Mouse (Mus musculus): ENCODE measurements around the gene Pip5kl1. TPM values are rescaled to one million over a fixed set of nuclear protein-coding genes. Genes with fewer than 3 reads are reported as not detected.

Pip5kl1 gene
- polyA plus RNA-seq, 1 experiment from 2014 or later = 0.50 TPM

DNA sequence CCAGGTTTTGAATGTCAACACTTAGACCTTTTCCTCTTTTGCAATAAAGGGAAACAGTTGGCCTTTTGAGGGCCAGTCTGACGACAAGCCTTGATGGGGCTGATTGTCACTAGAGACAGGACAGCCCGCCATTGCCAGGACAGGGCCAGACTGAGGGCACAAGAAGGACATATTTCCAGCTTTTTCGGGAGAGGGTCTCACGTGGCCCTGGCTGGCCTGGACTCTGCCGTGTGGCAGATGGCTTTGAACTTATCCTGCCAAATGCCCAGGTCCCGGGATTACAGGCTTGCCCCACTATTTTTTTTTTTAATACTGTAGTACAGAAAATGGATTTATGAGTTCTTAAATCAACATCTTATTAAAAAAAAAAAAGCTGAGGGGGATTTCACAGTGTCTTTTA lies 16.7 kb downstream of the Pip5kl1 start:
- H3K9ac ChIP-seq = no peak overlapping the region
- H3K27me3 ChIP-seq (ENCODE audit: insufficient read depth, low read length) = no peaks in the 10 kb centered on the region
- H3K27ac ChIP-seq (ENCODE audit: low read depth) = no peak overlapping the region
- ATAC-seq (ENCODE audit: insufficient read depth) (no peak), DNase-seq (no peak)
- no peak for TF ChIP-seq CTCF (IDR thresholded peaks at IDR 0.05; ENCODE audit: low read depth)
- 63% methylated on average over 6 of the region's 6 CpGs for WGBS
- H3K4me2 ChIP-seq = no peak overlapping the region
- H3K36me3 ChIP-seq (ENCODE audit: insufficient read depth) = peaks cover 23% of the 10 kb centered on the region; the same call in 1 of the 2 replicates
- peaks cover 15% of the 10 kb centered on the region for H3K4me1 ChIP-seq (ENCODE audit: insufficient read depth)
- H3K4me3 ChIP-seq (ENCODE audit: low read depth, low read length) = no peak overlapping the region
- H3K9me3 ChIP-seq (ENCODE audit: low read depth, low read length) = no peaks in the 10 kb centered on the region

DNA sequence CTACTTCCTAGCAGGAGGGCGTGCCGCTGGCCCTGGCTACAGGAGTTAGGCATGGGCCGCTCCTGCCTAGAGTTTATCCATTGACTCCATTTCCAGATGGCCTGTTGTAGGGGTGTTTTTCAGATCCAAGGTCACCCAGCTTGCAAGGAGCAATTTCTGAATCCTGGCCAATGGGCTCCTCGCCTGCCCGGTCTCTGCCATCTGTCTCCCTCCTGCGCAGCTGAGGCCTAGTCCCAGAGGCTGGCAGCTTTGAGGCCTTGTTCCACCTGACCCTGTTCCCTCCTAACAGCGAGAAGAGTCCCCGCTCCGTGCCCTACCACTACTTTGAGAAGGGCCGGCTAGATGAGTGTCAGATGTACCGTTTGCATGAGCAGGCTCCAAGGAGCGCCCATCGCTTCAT lies 22.1 kb downstream of the Pip5kl1 start:
- 87% methylated on average over 13 of the region's 13 CpGs for WGBS
- H3K27ac ChIP-seq (ENCODE audit: low read depth) = no peak overlapping the region
- 0 out of 2 replicates have a peak, but pooled peaks cover 3% of the 10 kb centered on the region for H3K4me1 ChIP-seq (ENCODE audit: insufficient read depth)
- peaks cover 22% of the 10 kb centered on the region for H3K36me3 ChIP-seq (ENCODE audit: insufficient read depth)
- no peak for DNase-seq
- no peaks in the 10 kb centered on the region for H3K27me3 ChIP-seq (ENCODE audit: insufficient read depth, low read length)
- H3K9me3 ChIP-seq (ENCODE audit: low read depth, low read length) = no peaks in the 10 kb centered on the region
- no peak overlapping the region for H3K4me2 ChIP-seq
- H3K4me3 ChIP-seq (ENCODE audit: low read depth, low read length) = no peak overlapping the region
- H3K9ac ChIP-seq = no peak overlapping the region
- no peak for TF ChIP-seq CTCF (IDR thresholded peaks at IDR 0.05; ENCODE audit: low read depth)
- ATAC-seq (ENCODE audit: insufficient read depth) = no peak

DNA sequence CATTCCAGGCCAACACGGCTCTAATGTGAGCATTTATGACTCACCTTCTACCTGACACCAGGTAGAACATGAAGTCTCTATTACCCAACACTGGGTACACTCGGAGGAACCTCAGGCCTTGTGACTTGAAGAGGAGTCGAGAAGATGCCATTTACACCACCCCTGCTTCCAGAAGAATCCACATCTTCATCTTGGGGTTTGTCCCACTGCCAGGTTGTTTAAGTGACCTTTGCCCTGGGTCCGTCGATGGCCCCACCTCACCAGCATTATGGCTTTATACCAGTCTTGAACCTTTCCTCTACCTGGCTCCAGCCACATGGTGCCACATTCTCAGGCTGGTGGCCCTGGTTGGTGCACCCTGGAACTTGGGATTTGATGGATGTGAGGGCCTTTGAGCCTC lies 22.7 kb downstream of the Pip5kl1 start:
- Histone ChIP-seq H3K36me3 (ENCODE audit: insufficient read depth) (peaks cover 22% of the 10 kb centered on the region), H3K4me3 (ENCODE audit: low read depth, low read length) (no peak overlapping the region), H3K9ac (no peak overlapping the region), H3K27me3 (ENCODE audit: insufficient read depth, low read length) (no peaks in the 10 kb centered on the region), H3K4me1 (ENCODE audit: insufficient read depth) (peaks cover 8% of the 10 kb centered on the region), H3K4me2 (no peak overlapping the region), H3K9me3 (ENCODE audit: low read depth, low read length) (no peaks in the 10 kb centered on the region), H3K27ac (ENCODE audit: low read depth) (no peak overlapping the region)
- no peak for TF ChIP-seq CTCF (IDR thresholded peaks at IDR 0.05; ENCODE audit: low read depth)
- DNase-seq = no peak
- 82% methylated on average over 5 of the region's 5 CpGs for WGBS
- ATAC-seq (ENCODE audit: insufficient read depth) = no peak

DNA sequence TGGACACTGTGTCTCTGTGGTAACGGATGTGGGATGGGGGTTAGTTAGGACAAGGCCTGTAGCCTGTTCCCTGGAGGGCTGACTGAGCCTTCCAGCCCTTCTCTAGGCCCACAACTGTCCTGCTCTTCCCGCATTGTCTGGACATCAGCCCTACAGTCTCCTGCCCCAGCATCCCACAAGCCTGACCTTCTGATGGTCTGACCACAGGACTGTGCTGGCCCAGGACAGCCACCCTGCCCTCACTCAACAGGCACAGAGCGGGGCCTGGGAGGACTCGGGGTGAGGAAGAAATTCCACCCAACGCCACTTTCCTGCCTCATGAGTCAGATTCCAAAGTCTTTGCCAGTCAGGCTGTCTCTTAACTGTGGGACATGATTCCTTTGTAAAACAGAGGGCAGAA lies 23.1 kb downstream of the Pip5kl1 start:
- peaks cover 9% of the 10 kb centered on the region for H3K4me1 ChIP-seq (ENCODE audit: insufficient read depth)
- H3K4me3 ChIP-seq (ENCODE audit: low read depth, low read length) = no peak overlapping the region
- peaks cover 22% of the 10 kb centered on the region for H3K36me3 ChIP-seq (ENCODE audit: insufficient read depth)
- no peak overlapping the region for H3K27ac ChIP-seq (ENCODE audit: low read depth)
- no peak overlapping the region for H3K9ac ChIP-seq
- H3K27me3 ChIP-seq (ENCODE audit: insufficient read depth, low read length) = no peaks in the 10 kb centered on the region
- TF ChIP-seq CTCF (IDR thresholded peaks at IDR 0.05; ENCODE audit: low read depth) = no peak
- DNase-seq (no peak), ATAC-seq (ENCODE audit: insufficient read depth) (no peak)
- no peaks in the 10 kb centered on the region for H3K9me3 ChIP-seq (ENCODE audit: low read depth, low read length)
- 84% methylated on average over 5 of the region's 5 CpGs for WGBS
- H3K4me2 ChIP-seq = no peak overlapping the region

DNA sequence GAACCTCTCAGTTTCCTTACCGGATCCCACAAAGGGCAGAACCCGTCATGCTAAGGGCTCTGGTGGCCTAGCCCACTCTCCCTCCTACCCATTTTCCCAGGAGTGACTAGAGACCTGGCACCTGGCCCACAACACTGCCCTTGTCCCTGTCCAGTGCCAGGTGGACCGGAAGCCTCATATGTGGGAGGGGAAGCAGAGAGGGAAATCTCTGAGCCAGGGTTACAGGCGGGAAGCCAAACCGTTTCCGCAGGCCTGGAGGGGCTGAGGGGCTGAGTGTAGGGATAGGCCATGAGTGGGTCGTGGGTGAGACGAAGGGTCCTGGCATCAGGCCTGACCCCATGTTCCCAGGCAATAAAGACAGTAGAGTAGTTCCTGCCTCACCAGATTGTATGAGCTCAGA lies 23.9 kb downstream of the Pip5kl1 start:
- DNase-seq = no peak
- Histone ChIP-seq H3K9ac (no peak overlapping the region), H3K4me2 (no peak overlapping the region), H3K4me1 (ENCODE audit: insufficient read depth) (peaks cover 9% of the 10 kb centered on the region), H3K4me3 (ENCODE audit: low read depth, low read length) (no peak overlapping the region), H3K27me3 (ENCODE audit: insufficient read depth, low read length) (no peaks in the 10 kb centered on the region), H3K36me3 (ENCODE audit: insufficient read depth) (peaks cover 22% of the 10 kb centered on the region), H3K27ac (ENCODE audit: low read depth) (no peak overlapping the region), H3K9me3 (ENCODE audit: low read depth, low read length) (no peaks in the 10 kb centered on the region)
- WGBS = 85% methylated on average over 8 of the region's 8 CpGs
- no peak for ATAC-seq (ENCODE audit: insufficient read depth)
- no peak for TF ChIP-seq CTCF (IDR thresholded peaks at IDR 0.05; ENCODE audit: low read depth)

DNA sequence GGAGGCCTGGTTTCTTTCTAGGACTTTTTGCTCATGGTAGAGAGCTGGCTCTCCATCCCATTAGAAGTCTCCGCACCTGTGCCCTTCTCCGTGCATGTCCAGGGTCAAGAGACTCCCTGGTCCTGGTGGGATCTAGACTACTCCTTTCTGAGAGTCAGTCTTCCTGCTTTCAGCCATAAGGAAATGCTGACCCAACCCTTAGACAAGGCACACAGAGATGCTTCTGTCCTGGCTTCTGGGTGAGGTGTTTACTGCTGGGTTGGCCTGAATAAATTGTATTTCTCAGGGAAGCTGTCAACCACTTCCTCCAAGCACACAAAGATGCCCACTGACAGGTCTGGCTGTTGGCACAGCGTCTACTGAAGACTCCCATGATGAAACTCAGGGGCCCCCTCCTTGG lies 24.8 kb downstream of the Pip5kl1 start, which contains the start of gene St6galnac6:
Gene St6galnac6 (plus strand): TSS at position 301 of the 400 bp plus-strand sequence.
- Histone ChIP-seq H3K9me3 (ENCODE audit: low read depth, low read length) (no peaks in the 10 kb centered on the region), H3K27ac (ENCODE audit: low read depth) (no peak within 1 kb of the TSS), H3K4me2 (no peak within 1 kb of the TSS), H3K36me3 (ENCODE audit: insufficient read depth) (peaks cover 16% of the 10 kb centered on the region), H3K4me1 (ENCODE audit: insufficient read depth) (peaks cover 9% of the 10 kb centered on the region), H3K4me3 (ENCODE audit: low read depth, low read length) (no peak within 1 kb of the TSS), H3K27me3 (ENCODE audit: insufficient read depth, low read length) (no peaks in the 10 kb centered on the region), H3K9ac (no peak within 1 kb of the TSS)
- WGBS = 86% methylated on average over 3 of the region's 3 CpGs
- no peak for DNase-seq
- no peak for TF ChIP-seq CTCF (IDR thresholded peaks at IDR 0.05; ENCODE audit: low read depth)
- no peak for ATAC-seq (ENCODE audit: insufficient read depth)

DNA sequence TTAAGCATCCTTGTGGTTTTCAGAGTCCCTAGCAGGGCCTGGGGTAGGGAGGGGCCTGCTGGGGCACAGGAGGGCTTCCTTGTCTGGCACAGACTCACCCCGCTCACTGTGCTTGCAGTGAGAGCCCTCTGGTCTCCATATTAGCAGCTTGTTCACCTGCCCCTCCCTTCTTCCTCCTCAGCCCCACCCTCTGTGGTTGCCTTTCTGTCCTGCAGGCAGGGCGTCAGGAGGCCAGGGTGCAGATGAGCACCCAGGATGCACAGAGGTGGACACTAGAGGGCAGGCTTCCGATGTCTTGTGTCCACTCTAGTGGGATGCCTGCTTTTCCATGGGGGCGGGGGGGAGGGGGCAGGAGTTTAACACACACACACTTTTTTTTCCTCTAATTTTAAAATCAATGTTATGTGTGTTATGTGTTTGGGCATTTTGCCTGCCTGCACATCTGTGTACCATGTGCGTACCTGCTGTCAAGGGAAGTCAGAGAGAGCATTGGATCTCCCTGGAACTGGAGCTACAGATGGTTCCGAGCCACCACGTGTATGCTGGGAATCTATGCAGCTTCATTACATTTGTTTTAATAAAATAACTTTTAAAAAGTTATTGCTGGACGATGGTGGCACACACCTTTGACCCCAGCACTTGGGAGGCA lies 26.9 kb downstream of the Pip5kl1 start:
- no peak overlapping the region for H3K4me3 ChIP-seq (ENCODE audit: low read depth, low read length)
- ATAC-seq (ENCODE audit: insufficient read depth) = no peak
- no peak overlapping the region for H3K27ac ChIP-seq (ENCODE audit: low read depth)

More for the DNA sequence above, 26.9 kb downstream of the Pip5kl1 start:
- WGBS = 42% methylated on average over 8 of the region's 8 CpGs
- no peak overlapping the region for H3K9ac ChIP-seq
- no peaks in the 10 kb centered on the region for H3K27me3 ChIP-seq (ENCODE audit: insufficient read depth, low read length)
- peak; percentile 62 for DNase-seq
- peak; percentile 50 for TF ChIP-seq CTCF (IDR thresholded peaks at IDR 0.05; ENCODE audit: low read depth)
- H3K36me3 ChIP-seq (ENCODE audit: insufficient read depth) = peaks cover 8% of the 10 kb centered on the region
- no peaks in the 10 kb centered on the region for H3K9me3 ChIP-seq (ENCODE audit: low read depth, low read length)
- H3K4me1 ChIP-seq (ENCODE audit: insufficient read depth) = peaks cover 9% of the 10 kb centered on the region
- H3K4me2 ChIP-seq = no peak overlapping the region
